Mouse (Mus musculus) frontal cortex, adult 2 months (tissue): ENCODE data around the gene Ckm. TPM values are rescaled to one million over a fixed set of nuclear protein-coding genes. Genes with fewer than 3 reads are reported as not detected.

Experiments
- DNase-seq, 2 experiments: peaks; one replicate each; pipeline ENCODE4 v3.0.0; 2022; ENCODE audit warnings: low spot score in 1 of 2; ENCODE audit errors: extremely low spot score in 1 of 2
- polyA plus RNA-seq: library from polyadenylated mRNA; depleted of rRNA; stranded (reverse); fragments of >200 nt; gene quantifications from 2 replicates; pipeline ENCODE4 v1.2.3, GENCODE M21; 2012; rRNA removed

Ckm gene
- polyA plus RNA-seq, result 0.90 and 1.4 TPM in 2 replicates

DNA sequence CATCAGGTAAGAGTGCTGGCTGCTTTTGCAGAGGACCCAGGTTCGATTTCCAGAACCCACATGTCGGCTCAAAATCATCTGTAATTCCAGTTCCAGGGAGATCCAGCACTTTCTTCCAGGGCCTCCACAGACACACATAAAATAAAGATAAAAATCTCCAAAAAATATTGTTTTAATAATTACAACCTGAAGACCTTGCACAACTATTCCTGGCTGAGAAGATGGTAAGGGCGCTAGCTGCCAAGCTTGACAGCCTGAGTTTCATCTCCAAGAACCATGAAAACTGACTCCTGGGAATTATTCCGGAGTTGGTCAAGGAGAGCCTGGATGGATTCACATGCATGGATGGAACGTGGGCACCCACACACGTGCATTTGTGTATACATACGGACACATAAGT is at the start of gene Ckm:
Gene Ckm, plus strand, starts transcription at position 301 of the 400 bp plus-strand sequence.
- no peak for DNase-seq

DNA sequence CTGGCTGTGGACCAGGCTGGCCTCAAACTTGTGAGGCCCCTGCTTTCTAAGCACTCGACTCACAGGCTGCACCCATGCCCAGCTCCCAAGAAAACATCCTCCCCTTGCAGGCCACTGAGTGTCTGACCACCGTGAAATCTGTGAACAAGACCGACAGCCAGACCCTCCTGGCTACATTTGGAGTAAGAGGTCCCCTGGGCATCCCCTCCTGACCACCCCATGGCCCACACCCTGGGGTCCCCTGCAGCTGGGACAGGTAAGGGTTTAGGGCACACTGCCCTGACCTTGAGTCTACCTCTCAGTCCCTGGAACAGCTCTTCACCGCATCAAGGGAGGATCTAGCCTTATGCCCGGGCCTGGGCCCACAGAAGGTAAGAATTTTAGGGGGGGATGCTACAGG is 49.6 kb upstream of the Ckm start:
- DNase-seq, result no peak

DNA sequence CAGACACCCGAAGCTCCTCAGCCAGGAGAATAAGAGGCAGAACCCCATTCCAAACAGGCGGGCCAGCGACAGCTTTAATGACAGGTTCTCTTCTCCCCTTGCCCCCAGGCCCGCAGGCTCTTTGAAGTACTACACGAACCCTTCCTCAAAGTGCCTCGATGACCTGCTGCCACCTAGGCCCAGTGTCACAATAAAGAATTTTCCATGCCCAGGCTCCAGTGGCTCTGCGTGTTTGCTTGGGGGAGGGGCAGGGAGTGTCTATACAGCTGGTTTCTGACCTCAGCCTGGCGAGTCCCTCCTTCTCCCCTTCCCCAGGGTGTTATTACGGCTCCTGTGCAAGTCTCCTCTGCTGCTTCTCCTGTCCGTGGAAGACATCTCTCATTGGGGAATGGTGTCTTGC is 48.3 kb upstream of the Ckm start:
- no peak for DNase-seq

DNA sequence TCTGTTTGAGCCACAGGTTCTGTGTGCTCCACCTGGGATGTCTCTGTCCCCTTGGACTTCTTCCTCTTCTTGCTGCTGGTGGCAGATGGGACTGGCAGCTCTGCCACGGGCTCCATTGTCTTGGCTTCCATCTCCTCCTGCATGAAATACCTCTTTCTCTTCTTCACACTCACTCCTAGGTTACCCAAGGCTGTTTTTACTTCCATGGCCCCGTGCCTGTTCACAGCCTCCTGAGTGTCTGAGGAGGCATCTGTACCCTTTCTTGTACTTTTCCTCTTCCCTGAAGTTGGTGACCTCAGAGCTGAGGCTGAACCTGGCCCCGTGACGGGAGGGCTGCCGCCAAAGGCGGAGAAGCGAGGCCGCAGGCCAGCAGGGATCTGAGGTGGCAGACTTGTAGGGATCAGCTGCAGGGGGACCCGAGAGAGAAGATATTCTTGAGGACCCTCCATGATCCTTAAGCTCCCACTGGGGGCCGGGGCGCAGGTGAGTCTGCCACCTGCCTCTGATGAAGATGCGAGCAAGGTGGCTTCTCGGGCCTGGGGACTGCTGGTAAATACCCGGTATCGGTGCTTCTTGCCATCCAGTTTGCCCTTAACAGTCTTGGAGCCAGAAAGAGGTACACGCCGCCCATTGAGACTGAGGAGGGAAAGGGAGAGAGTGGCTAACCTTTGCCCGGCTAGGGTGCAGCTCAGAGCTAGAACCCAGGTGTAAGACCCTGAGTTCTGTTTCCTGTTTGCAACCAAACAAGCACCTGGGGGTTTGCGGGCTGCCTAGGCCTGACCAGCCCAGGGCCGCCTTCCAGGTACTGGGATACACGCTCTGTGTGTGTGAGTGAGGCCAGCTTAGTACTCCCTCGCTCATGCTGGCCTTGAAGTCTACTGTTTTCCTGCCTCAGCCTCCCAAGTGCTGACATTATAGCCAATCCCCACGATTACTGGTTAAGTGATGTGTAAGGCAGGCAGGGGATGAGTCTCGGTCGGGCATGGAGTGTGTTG is 46.9 kb upstream of the Ckm start:
- DNase-seq, result no peak

DNA sequence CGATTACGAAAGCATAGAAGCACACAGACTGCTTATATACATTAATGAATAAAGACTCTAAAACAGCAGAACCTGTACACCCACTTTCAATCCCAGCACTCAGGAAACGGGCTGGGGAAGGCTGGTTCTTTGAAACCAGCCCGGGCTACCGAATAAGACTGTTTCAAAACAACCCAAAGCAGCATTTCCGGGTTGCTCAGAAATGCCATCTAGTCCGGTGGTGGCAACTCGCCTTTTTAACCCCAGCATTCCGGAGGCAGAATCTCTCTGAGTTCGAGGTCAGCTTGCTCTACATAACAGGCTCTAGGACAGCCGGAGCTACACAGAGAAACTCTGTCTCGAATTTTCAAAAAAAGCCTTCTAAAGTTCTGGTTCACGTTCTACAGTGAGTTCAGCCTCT is 45.9 kb upstream of the Ckm start:
- no peak for DNase-seq

DNA sequence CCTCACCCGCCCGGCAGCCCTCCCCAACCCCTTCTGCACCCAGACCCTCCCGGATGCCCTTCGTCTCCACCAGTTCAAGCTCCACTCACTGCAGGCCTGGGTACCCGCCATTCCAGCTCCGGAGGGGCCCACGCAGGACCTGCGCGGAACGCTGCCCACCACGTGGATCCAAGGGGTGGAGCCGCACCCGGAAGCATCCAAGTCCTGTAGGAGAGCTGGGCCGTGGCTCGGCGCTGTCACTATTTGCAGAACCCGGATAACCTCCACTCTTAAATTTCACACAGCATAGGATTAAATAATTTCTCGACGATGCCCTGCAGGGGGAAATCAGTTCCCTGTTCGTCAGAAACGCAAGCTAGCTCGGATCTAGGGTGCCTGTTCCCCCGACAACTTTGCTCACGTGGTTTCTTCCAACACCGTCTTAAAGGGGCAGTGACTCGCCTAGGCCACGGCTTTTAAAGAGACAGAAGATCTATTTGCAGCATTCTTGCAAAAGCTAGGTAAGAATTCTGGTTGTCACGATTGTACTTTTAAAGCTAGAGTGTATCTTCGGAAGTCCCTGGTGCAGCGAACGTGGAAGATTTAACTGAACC is 45.2 kb upstream of the Ckm start, which contains the start of the genes Cd3eap and Ppp1r13l:
Gene Cd3eap, minus strand, starts transcription at position 185 of the 593 bp plus-strand sequence.
Gene Ppp1r13l, plus strand, starts transcription at position 451 of the 593 bp plus-strand sequence.
- peak; percentile 83 to 91 for DNase-seq

DNA sequence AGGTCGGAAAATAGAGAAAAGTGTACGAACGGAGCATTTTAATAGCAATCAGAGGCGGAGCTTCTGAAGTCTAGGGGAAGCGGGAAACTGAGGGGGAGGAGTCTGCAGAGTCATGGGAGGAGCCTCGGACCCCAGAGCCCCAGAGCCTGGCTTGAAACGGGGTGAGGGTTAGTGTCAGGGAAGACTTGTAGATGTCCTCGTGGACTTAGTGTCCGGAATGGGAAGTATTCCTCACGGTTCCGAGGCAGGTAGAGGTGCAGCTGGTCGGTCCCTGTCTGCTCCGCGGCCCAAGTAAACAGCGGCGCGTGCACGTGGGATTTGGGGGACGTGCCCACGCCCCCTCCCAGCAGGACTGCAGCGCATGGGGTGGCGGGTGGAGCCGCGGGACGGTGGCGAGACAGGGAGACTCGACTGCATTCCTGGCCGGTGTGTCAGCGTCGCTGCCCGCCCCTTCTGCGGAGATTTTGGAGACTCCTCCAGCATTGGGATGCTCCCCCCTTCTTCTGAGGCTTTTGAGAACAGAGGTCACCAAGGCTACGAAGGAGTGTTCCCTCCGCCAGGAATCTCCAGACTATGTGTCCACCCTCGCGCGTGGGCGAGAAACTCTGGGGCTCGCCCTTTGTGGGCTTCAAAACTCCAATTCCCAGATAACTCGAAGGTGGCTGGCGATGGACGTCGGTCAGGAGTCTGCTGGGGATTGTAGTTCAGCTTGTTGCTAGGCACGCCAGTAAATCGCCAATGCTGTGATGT is 44.5 kb upstream of the Ckm start:
- peak; percentile 73 to 81 for DNase-seq

DNA sequence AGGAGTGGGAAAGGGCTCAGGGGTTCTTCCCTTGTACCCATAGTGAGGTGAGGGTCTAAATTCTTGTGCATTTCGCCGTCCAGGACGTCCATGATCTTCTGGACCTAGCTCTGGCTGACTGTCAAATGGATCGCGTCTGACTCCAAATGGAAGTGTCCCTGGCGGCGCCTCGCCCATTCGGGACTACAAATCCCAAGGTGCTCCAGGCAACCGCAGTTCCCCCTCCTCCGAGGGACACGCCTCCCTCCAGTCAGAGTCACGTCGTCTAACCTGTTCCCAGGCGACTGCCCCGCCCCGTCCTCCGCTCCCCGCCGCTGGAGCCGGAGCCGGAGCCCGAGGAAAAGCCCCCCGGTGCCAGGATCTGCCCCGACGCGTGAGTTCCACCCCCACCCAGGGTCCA is 43.6 kb upstream of the Ckm start:
- DNase-seq, result peak; percentile 92 to 93

DNA sequence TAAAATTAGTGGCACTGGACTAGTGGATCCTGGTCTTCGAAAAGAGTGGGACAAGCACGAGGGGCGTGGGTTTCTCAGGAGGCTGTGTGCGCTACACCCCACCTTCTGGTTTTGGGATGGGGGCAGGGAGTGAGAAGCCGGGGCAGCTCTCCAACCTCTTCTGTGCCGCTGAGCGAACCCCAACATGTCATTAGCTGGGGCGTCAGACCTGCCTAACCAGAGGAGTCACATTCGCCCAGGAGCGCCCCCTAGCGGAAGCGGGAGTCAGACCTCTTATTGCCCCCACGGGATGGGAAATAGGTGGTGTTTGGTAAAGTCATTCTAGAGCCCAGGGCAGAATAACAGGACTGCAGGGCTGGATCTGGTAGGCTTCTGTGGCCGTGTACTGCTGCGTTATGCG is 42.9 kb upstream of the Ckm start:
- DNase-seq, result peak in 1 of 2 experiments; percentile 83

DNA sequence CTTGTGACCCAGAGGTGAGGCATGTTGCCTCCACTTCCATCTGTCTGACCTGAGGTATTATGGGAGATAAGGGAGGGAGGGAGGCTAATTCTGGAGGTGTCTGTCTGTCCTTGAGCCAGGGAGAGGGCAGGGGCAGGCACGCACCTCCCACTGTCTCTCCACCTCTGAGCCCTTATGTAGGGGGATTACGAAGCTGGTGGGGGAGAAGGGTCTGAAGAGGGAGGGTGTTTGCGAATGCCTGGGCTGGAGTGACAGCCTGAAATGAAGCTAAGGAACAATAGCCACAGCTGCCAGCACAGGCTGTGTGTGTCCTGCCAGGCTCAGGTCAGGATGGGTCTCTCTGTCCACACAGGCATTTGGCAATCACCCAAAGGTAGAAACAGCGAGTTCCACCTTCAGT is 42.3 kb upstream of the Ckm start:
- no peak for DNase-seq

DNA sequence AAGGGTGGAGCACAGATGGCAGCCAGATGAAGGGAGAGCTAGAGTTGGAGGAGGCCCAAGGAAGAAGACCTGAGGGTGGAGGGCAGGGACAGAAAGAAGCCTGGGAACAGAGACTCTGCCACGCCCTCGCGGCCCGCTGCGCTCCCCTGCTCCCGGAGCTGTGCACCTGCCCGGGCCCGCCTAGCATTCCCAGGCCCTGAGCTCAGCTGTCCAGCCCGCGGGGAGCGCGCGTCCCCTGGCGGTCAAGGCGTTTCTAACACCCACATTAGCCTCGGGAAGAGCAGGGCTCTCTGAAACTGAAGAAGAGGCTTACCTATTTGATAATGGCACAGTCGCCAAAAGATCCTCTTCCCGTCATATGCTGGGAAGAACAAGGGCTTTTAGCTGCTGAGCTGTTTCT is 40.7 kb upstream of the Ckm start:
- peak in 1 of 2 experiments; percentile 66 for DNase-seq

DNA sequence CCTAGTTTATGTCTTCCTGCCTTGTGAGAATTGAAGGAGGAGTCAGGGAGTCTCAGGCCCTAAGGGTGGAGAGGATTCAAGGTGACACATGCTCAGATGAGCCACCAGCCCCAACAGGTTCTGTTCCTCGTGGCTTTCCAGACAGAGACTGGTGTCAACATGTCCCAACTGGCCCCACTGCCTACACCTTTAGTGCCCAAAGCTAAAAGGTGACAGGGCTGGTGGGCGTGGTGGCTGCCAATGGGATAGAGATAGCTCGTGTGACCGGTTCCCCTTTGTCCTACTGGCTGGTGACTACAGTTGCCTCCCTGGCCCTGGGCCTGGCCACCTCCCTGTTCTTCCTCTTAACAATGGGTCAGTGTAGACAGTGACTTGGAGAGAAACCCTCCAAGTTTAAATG is 39.2 kb upstream of the Ckm start:
- no peak for DNase-seq

DNA sequence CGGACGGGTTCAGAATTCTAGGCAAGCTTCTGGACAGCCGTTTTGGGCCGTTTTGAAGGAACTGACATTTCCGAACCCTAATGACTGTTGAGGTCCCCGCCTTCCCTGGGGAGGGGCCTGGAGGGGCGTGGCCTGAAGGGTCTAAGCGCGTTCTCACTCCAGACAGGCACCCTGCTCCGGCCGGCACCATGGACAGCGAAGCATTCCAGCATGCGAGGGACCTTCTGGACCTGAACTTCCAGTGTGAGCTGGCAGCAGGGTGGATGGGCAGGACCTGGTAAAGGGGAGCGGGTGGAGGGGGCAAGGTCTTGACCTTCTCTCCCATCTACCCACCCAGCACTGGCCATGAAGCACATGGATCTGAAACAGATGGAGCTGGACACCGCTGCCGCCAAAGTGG is 36.2 kb upstream of the Ckm start:
- no peak for DNase-seq

DNA sequence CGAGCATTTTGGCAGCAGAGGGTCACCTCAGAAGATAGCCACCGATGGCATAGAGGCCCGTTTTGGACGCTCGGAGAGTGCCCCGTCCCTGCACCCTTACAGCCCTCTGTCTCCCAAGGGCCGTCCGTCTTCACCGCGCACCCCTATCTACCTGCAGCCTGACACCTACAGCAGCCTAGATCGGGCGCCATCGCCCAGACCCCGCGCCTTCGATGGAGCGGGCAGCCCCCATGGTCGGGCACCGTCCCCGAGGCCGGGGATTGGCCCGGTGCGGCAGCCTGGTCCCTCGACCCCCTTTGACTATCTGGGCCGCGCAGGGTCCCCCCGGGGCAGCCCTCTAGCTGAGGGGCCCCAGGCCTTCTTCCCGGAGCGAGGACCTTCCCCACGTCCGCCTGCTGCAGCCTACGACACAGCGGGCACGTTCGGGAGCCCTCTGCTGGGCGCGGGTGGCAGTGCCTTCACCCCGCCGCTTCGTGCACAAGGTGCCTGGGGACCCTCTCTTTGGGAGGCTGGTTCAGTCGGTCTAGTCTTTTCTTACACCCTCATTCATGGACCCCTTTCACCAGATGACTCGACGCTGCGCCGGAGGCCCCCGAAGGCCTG is 34.7 kb upstream of the Ckm start:
- peak in 1 of 2 experiments; percentile 72 for DNase-seq

DNA sequence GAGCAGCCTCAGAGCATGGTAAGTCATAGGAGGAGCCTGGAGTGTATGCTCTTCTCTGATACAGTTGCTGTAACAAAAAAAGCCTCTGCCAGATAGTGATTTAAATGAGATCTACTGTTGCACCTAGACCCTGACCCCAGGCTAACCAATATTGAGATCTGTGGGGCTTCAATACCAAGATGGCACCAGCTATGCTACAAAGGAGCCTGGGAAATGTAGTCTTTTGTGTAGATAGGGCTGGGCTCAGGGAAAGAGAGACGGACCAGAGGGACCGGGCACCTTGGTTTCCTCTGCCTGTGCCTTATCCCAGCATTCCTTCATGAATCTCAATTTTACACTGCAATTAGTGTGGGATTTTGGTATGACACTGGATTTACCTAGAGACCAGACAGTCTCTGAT is 31.2 kb upstream of the Ckm start:
- no peak for DNase-seq

DNA sequence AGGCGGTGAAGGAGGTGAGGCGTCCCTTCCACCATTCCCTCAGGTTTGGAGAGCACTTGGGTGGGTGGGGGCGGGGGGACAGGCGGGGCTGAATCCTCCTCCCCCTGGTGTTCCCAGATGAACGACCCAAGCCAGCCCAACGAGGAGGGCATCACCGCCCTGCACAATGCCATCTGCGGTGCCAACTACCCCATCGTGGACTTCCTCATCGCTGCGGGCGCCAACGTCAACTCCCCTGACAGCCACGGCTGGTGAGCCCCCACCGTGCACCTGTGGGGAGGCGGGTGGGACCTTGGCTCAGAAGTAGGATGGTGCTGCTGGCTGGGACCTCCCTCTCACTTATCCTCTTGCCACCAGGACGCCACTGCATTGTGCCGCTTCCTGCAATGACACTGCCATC is 29.2 kb upstream of the Ckm start:
- no peak for DNase-seq

DNA sequence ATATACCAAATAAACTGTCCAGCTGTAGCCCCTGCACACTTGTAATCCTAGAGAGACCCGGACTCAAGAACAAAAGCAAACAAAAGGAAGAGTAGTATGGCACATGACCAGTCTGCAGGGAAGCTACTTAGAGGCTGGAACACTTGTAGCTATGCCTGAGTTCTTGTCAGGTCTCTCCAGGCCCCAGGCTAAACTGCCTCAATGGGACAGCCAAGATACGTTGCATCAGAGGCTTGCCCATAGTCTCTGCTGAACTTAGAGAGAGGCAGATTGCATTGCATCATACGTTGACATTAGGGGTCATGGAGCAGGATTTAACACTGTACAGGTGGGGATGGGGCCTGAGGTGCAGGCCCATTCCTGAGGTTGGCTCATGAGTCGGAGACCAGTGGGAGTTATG is 28.6 kb upstream of the Ckm start:
- no peak for DNase-seq

DNA sequence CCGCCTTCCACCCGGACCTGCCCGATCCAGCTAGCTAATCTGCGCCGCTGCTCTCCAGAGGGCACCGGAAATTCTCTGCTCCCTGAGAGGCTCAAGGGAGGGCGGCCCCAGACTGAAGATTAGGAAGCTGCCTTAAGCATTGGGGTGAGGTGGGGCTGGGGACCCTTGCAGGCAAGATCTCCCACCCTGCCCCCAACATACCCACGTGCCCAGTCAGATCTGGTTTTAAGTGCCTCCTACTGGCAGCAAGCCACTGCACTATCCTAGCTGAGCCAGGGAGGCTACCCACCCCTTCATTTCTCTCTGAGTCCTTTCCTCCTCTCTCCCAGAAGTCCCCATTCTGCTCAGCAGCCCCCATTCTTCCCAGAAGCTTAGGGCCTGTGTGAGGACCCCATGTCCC is 26.5 kb upstream of the Ckm start:
- DNase-seq, result no peak

DNA sequence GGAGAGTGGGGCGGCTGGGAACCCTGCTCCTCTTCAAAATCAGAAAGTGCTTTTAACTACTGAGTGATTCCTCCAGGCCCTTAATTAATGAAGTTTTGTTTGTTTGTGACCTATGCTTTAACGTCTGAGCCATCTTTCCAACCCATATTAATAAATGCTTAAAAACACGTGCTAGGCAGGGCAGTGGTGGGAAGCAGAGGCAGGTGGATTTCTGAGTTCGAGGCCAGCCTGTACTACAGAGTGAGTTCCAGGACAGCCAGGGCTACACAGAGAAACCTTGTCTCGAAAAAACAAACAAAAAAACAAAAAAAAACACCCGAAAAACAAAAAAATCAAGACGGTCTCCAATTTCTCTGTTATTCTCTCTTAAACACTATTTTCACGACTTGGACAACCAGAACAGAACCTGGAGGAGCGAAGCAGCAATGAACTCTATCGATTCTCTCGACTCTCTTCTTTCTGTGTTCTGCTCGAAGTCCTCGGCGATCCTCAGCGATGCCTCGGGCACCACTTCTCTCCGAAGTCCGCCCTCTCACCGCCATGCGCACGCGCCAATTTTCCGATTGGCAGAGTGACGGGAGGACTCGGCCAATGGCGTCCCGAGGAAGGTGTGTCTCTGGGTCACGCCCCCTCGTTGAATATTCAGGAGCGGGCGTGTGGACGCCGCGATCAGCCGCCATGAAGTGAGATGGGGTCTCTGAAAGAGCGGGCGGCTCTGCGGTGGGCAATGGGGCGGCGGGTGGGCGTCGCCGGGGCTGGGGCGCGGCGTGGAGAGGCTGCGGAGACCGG is 23.0 kb upstream of the Ckm start, which contains the start of gene Ercc2:
Gene Ercc2, plus strand, starts transcription at position 634 of the 789 bp plus-strand sequence.
- peak; percentile 95 to 99 for DNase-seq

DNA sequence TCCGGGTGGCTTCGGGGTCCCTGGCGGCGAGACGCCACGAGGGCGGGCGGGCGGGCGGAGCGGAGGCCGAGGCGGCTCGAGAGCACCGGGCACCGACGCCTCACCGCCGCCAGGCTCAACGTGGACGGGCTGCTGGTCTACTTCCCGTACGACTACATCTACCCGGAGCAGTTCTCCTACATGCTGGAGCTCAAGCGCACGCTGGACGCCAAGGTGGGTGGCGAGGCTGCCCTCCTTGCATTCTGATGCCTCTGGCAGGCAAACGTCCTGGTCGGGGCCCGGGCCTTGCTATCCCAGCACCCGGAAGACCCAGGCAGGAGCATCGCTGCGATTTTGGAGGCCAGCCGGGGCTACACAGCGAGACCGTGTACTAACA is 22.4 kb upstream of the Ckm start:
- DNase-seq, result no peak
